Mouse (Mus musculus) erythroblast, embryonic 14.5 days (primary cell): ENCODE data around the gene E2f1.

Experiments used
- GATA1 ChIP-seq: IDR thresholded peaks from 2 replicates; pipeline ENCODE4 v1.6.1; 2012; ENCODE audit warnings: low read length, inconsistent platforms, mixed read lengths
- TAL1 ChIP-seq: IDR thresholded peaks from 3 replicates; pipeline ENCODE4 v1.6.1; 2012; ENCODE audit warnings: low read length, inconsistent platforms, mixed read lengths

DNA sequence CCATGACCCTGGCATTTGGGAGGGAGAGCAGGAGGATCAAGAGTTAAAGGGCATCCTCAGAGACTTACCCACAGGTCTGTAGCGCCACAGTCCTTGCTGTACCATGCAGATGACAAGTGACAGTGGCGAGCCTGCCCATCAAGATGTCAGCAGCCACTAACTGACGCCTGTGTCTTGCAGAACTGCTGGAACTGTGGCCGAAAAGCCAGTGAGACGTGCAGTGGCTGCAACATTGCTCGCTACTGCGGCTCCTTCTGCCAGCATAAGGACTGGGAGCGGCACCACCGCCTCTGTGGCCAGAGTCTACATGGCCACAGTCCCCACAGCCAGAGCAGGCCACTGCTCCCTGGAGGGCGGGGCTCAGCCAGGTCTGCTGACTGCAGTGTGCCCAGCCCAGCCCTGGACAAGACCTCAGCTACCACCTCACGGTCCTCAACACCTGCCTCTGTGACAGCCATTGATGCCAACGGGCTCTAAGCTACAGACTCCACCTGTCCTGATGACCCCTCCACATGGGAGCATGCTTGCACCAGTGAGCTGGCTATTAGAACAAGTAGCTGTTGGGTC is 34.9 kb downstream of the E2f1 start:
- no peak for TF ChIP-seq GATA1
- TF ChIP-seq TAL1, result no peak
